Mouse (Mus musculus): ENCODE measurements around the gene Comp. TPM values are rescaled to one million over a fixed set of nuclear protein-coding genes. Genes with fewer than 3 reads are reported as not detected.

Gene Comp
- 0.58 and 5.8 TPM in 2 replicates for polyA plus RNA-seq (2015; fragmentation: Nextera tagmentation; extraction: Ambion mirVana)

GRCm38 (mm10) chr8:70373397-70374317, at the start of gene Comp:
Comp (plus strand) TSS chr8:70373558.

GRCm38 (mm10) chr8:70329124-70329834, 44.1 kb upstream of the Comp start, which contains the start of gene Gdf1:
Gdf1 (plus strand) TSS chr8:70329817.

GRCm38 (mm10) chr8:70353194-70353817, 20.1 kb upstream of the Comp start, which contains the start of gene Upf1:
Upf1 (minus strand) TSS chr8:70353278.

Other genes with a start within 250 kb of the Comp start
- 9.9 and 13.2 TPM in 2 replicates for gene Nr2c2ap, start 242.2 kb upstream of the Comp start, polyA plus RNA-seq (2015; fragmentation: Nextera tagmentation; extraction: Ambion mirVana)
- gene Rfxank, start 234.4 kb upstream of the Comp start, polyA plus RNA-seq (2015; fragmentation: Nextera tagmentation; extraction: Ambion mirVana) = 10.4 and 10.5 TPM in 2 replicates
- gene Borcs8, start 234.1 kb upstream of the Comp start, polyA plus RNA-seq (2015; fragmentation: Nextera tagmentation; extraction: Ambion mirVana) = 23.9 and 24.5 TPM in 2 replicates
- 0.35 and 0.50 TPM in 2 replicates for gene Mef2b, start 233.8 kb upstream of the Comp start, polyA plus RNA-seq (2015; fragmentation: Nextera tagmentation; extraction: Ambion mirVana)
- 57.1 and 62.8 TPM in 2 replicates for gene Tmem161a, start 201.2 kb upstream of the Comp start, polyA plus RNA-seq (2015; fragmentation: Nextera tagmentation; extraction: Ambion mirVana)
- 11.5 and 12.0 TPM in 2 replicates for gene Slc25a42, start 161.3 kb upstream of the Comp start, polyA plus RNA-seq (2015; fragmentation: Nextera tagmentation; extraction: Ambion mirVana)
- gene Sugp2, start 139.3 kb upstream of the Comp start, polyA plus RNA-seq (2015; fragmentation: Nextera tagmentation; extraction: Ambion mirVana) = 16.0 and 16.7 TPM in 2 replicates
- 18.4 and 19.5 TPM in 2 replicates for gene Armc6, start 139.1 kb upstream of the Comp start, polyA plus RNA-seq (2015; fragmentation: Nextera tagmentation; extraction: Ambion mirVana)
- 10.6 and 15.7 TPM in 2 replicates for gene Homer3, start 90.7 kb upstream of the Comp start, polyA plus RNA-seq (2015; fragmentation: Nextera tagmentation; extraction: Ambion mirVana)
- 22.4 and 27.8 TPM in 2 replicates for gene Ddx49, start 71.1 kb upstream of the Comp start, polyA plus RNA-seq (2015; fragmentation: Nextera tagmentation; extraction: Ambion mirVana)
- 216 and 248 TPM in 2 replicates for gene Cope, start 71.0 kb upstream of the Comp start, polyA plus RNA-seq (2015; fragmentation: Nextera tagmentation; extraction: Ambion mirVana)
- gene Cers1, start 57.8 kb upstream of the Comp start, polyA plus RNA-seq (2015; fragmentation: Nextera tagmentation; extraction: Ambion mirVana) = 18.4 and 21.9 TPM in 2 replicates
- gene Gdf1, start 43.7 kb upstream of the Comp start, polyA plus RNA-seq (2015; fragmentation: Nextera tagmentation; extraction: Ambion mirVana) = 4.1 and 4.4 TPM in 2 replicates
- 7.2 and 8.6 TPM in 2 replicates for gene Upf1, start 20.3 kb upstream of the Comp start, polyA plus RNA-seq (2015; fragmentation: Nextera tagmentation; extraction: Ambion mirVana)
- gene Crtc1, start 66.0 kb downstream of the Comp start, polyA plus RNA-seq (2015; fragmentation: Nextera tagmentation; extraction: Ambion mirVana) = 6.5 and 7.8 TPM in 2 replicates
- 8.6 and 8.7 TPM in 2 replicates for gene Klhl26, start 103.4 kb downstream of the Comp start, polyA plus RNA-seq (2015; fragmentation: Nextera tagmentation; extraction: Ambion mirVana)
- 0.12 TPM in 1 of 2 replicates, not detected in the other for gene Tmem59l, start 113.8 kb downstream of the Comp start, polyA plus RNA-seq (2015; fragmentation: Nextera tagmentation; extraction: Ambion mirVana)
- 4.2 and 4.5 TPM in 2 replicates for gene Crlf1, start 119.6 kb downstream of the Comp start, polyA plus RNA-seq (2015; fragmentation: Nextera tagmentation; extraction: Ambion mirVana)
- gene Rex1bd, start 133.2 kb downstream of the Comp start, polyA plus RNA-seq (2015; fragmentation: Nextera tagmentation; extraction: Ambion mirVana) = 123 and 148 TPM in 2 replicates
- gene Uba52, start 137.2 kb downstream of the Comp start, polyA plus RNA-seq (2015; fragmentation: Nextera tagmentation; extraction: Ambion mirVana) = 788 and 817 TPM in 2 replicates
- 144 and 162 TPM in 2 replicates for gene Fkbp8, start 154.2 kb downstream of the Comp start, polyA plus RNA-seq (2015; fragmentation: Nextera tagmentation; extraction: Ambion mirVana)
- gene Kxd1, start 154.4 kb downstream of the Comp start, polyA plus RNA-seq (2015; fragmentation: Nextera tagmentation; extraction: Ambion mirVana) = 64.4 and 69.8 TPM in 2 replicates
- 11.2 and 11.9 TPM in 2 replicates for gene Ell, start 165.9 kb downstream of the Comp start, polyA plus RNA-seq (2015; fragmentation: Nextera tagmentation; extraction: Ambion mirVana)
- gene Isyna1, start 220.8 kb downstream of the Comp start, polyA plus RNA-seq (2015; fragmentation: Nextera tagmentation; extraction: Ambion mirVana) = 31.7 and 32.2 TPM in 2 replicates
- gene Ssbp4, start 235.3 kb downstream of the Comp start, polyA plus RNA-seq (2015; fragmentation: Nextera tagmentation; extraction: Ambion mirVana) = 44.3 and 52.8 TPM in 2 replicates
- gene Lrrc25, start 242.6 kb downstream of the Comp start, polyA plus RNA-seq (2015; fragmentation: Nextera tagmentation; extraction: Ambion mirVana) = 2.7 and 3.7 TPM in 2 replicates

Data from skeletal muscle tissue, postnatal 0 days (tissue).